Mouse (Mus musculus) embryo, embryonic 10 days (tissue): ENCODE results near the gene Ciita.
A peak's percentile ranks its signal among the peaks of the same experiment; 100 is the strongest.

Experiments used
- DNase-seq: peaks from one replicate; pipeline ENCODE4 v3.0.0-alpha.2; 2015; ENCODE audit warnings: low spot score

Ciita gene

DNA sequence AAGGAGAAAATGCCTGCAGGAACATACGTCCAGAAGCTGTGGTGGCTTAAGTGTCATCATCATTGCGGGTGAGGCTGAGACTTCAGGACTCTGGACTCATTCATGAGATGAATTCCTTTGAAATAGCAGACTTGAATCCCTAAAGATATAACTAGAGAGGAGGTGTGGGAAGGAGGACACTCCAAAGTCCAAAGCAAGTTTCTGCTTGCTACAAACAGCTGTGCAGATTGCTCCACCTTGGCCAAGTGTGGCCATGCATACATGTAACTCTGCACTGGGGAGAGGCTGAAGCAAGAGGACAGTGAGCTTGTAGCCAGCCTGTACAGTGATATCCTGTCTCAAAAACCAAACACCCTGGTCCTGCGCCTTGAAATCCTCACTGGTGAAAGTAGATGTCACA is 7.9 kb upstream of the Ciita start:
- DNase-seq: no peak

DNA sequence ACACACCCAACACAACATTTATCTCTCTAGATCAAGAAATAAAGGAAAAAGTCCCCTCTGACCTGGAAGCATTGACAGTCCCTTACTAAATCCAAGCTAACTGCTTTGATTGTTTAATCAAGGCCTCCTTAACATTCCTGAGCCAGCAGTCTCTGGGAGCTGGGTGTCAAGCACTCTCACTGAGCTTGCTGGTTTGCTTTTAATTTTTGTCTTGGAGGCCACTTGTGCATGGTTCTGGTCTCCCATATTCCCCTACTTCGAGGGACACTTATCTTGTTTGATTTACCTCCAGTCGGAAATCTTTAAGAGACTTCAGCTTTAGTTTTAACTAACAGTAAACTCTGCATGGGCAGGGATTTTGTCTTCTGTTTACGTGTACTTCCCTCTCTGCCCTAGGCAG is 4.9 kb upstream of the Ciita start:
- no peak for DNase-seq

GRCm38 (mm10) chr16:10475919-10476318 is 3.9 kb upstream of the Ciita start:
- DNase-seq: no peak

DNA sequence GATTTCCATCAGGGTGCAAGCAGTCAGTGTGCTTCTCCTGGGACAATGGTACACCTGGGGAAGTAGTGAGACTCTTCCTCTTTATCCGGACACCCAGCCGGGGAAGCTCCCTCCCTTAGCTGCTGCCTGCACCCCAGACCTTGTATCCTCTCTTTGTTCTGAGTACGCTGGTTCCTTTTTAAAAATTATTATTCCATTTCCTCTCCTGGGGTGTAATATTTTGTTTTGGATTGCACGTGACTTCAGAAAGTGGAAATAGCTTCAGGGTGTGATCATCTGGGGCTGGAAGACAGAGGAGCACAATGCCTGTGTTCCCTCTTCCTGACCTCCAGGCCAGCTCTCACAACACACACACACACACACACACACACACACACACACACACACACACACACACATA is 2.5 kb downstream of the Ciita start:
- DNase-seq: no peak

DNA sequence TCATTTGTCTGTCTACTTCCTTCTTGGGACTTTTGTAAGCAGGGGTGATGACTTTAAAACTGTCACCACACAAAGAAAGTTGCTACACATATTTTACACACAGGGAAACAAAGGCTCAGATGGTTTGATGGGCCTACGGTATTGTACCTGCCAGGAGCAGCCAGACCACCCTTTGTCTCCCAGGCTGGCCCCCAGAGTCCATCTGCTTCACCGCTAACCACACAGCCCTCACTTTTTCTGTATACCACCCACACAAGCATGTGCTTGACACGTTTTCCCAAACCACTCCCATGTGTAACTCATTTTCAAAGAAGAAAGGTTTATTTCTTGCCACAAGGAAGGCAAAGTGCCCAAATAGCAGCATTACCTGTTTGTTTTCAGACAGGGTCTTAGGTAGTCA is 7.1 kb downstream of the Ciita start:
- DNase-seq: no peak

- DNase-seq: no peak
Measured at GRCm38 (mm10) chr16:10487895-10488493, 8.1 kb downstream of the Ciita start.

DNA sequence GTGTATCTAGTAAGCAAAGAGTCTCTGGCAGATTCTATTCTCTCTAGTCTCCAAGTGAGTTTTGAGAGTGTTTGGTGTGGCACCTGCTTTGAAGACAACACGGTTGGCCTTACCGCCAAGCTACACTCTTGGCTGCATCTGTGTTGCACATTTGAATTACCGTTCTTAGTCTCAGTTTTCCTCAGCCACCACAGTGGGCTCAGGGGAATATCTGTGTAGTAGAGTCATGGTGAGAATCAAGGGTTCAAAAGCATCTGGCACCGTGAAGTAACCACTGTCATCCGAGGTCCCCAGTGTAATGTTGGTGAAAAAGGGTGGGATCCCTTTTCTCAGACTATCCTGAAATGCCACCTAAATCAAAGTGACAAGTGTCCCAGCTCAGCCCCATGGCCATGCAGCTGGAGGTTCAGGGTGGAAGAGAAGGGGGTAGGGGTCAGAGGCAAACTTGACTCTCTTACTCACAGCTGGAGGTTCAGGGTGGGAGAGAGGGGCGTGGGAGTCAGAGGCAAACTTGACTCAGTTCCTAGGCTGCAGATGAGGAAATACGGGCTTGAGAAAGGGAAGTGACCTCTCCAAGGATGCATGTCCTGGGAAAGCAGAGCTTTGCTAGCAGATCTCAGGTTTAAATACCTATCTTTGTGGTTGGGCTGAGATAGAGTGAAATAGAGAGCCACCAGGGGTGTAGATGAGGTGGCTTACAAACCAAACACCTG is 9.1 kb downstream of the Ciita start:
- DNase-seq: no peak

- no peak for DNase-seq
Measured at GRCm38 (mm10) chr16:10489483-10489882, 9.6 kb downstream of the Ciita start.

DNA sequence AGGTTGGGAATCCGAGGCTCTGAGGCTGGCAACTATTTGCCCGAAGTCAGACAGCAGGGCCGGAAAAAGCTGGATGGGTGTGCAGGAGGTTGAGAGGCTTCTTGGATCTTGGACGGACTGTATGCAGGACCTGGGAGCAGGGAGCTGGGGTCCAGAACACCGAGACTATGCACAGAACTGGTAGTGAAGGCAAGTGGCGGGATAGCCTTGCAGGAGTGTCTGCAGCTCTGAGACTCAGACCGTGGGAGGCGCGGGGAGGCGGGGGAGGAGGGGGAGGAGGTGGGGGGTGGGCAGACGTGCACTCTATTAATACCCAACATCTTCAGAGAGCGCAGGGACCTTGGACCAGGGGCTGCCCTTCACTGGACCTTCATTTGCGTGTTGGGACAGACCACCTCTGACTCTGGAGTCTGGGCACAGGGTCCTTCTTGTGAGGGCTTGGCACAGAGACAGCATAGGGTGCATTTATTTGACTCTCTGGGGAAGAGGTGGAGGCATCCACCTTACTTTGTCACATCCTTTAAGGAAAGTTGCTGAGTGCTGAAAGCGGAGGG is 10.1 kb downstream of the Ciita start:
- no peak for DNase-seq

GRCm38 (mm10) chr16:10490503-10491150 is 10.8 kb downstream of the Ciita start:
- no peak for DNase-seq

GRCm38 (mm10) chr16:10491716-10492115 is 11.9 kb downstream of the Ciita start:
- DNase-seq: no peak

DNA sequence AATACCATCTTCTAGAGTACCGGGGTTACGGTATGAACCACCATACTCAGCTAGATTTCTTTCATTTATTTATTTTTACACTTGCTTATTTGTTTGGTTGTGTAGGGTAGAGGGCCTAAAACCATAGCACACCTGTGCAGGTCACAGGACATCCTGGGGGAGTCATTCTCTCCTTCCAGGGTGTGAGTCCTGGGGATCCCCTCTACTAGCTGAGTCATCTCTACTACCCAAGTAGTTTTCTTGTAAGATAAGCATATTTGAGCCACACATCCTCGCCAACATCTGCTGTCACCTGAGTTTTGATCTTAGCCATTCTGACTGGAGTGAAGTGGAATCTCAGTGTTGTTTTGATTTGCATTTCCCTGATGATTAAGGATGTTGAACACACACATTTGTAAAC is 12.7 kb downstream of the Ciita start:
- DNase-seq: no peak

DNA sequence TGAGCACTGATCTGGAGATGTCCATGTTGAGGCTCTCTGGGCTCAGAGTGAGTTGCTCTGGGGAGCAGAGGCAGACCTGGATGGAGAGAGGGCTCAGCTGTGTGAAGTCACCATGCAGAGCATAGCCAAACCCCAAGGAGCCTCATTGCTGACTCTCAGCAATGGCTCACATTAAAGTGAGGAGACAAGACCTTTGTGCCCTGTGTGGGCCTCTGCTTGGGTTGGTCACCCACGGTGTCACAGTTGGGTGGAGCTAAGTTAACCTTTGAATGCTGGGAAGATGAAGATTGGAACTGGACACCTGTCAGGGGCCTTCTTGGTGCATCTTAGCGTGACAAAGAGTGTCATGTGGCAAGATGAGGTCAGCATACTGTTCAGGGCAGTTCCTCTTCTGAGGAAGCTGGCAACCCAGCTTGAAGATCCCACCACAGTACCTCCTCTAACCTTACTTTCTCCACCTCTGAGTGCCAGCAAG is 16.0 kb downstream of the Ciita start:
- DNase-seq: no peak

- no peak for DNase-seq
Measured at GRCm38 (mm10) chr16:10498096-10498602, 18.3 kb downstream of the Ciita start.

DNA sequence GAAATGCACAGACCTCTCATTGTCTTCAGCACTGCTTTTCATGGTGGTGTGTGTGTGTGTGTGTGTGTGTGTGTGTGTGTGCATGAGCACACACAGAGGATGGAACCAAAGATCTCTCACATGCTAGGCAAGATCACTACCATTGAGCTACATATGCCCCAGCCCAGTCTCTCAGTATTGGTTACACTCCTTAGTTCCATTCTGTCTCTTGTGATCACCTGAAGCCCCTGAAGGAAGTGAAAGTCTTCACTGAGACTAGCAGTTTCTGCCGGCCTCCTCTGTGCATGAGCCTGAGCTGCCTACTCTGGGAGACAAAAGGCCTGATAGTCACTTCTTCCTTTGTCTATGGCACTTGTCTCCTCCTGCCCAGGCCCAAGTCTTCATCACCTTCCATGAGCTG is 19.3 kb downstream of the Ciita start:
- DNase-seq: no peak

- peak; percentile 86 for DNase-seq
Measured at GRCm38 (mm10) chr16:10501865-10502264, 22.0 kb downstream of the Ciita start.

- DNase-seq: no peak
Measured at GRCm38 (mm10) chr16:10503058-10503457, 23.2 kb downstream of the Ciita start.

DNA sequence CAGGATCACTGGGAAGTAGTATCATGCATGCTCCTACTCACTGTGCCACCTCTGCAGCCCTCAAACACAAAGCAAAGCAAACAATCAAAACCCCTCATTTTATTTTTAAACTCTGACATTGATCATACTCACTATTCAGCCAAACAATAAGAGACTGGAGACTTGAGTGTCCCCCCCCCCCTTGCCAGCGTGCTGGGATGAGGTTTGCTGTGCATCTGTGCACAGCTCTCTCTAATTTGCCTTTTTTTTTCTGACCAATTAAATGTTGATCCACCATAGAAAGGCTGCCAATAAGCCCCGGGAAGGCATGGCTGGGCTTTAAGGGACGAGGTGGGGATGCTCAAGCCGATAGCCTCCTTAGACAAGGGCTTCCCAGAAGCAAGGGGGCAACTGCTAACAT is 27.6 kb downstream of the Ciita start:
- no peak for DNase-seq

DNA sequence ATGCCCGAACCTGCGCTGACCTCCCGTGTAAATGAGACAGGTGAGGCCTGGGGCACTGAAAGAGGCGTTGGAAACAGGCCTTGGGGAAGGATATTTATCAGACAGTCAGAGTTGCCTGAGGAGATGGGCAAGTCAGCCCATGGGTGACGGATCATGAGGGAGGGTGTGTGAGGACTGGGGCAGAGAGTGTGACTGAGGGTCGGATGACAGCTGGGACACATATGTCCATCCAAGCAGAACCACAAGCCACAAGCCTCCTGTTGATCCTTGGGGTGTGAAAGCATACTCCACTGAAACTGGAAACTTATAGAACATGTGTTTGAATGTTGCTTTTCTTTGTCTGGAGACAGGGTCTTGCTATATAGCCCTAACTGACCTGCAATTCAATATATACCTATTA is 28.8 kb downstream of the Ciita start:
- no peak for DNase-seq

GRCm38 (mm10) chr16:10510477-10511133 is 30.7 kb downstream of the Ciita start:
- no peak for DNase-seq

- no peak for DNase-seq
Measured at GRCm38 (mm10) chr16:10511134-10511520, 31.3 kb downstream of the Ciita start.

GRCm38 (mm10) chr16:10515953-10516572 is 36.2 kb downstream of the Ciita start:
- no peak for DNase-seq
